Mouse (Mus musculus) embryo, embryonic 9.5 days (tissue): ENCODE data around the gene Cdip1.

Experiments used
- DNase-seq: peaks from one replicate; pipeline ENCODE4 v3.0.0-alpha.2; 2017; ENCODE audit errors: extremely low spot score

The Cdip1 gene

DNA sequence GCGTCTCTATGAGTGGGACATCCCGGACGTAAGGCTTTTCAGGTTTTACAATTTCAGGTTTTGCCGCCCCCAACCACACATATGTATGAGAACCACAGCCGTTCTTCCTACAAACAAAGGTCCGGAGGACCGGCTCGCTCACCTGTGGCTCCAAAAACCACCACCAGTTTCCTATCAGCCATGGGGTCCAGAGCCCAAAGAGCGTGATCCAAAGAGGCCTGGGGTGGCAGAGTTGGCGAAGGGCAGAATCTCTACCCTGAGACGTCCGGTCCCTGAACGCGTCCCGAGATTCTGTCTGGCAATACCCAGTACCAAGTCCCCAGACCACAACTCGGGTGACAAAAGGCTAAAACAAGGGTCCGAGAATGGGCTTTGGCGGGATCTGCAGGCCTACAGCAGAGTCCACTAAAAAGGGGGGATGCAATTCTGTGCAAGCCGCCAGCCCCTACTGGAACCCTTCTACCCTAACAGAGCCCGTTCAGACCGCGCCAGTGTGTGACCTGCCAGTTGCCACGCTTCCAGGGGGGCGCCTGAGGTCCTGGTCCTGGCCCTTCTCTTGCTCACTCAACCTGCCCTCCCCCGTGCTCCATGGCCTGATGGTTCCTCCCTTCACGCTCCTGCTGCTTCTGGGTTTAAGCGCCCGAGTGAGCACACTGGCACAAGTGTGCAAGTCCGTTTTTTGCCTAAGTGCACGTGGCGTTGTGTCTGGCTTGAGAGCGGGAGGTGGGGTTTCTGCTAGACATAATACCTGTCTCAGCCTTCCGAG, 71.2 kb downstream of the Cdip1 start, which contains the start of gene Nmral1:
Gene Nmral1, minus strand, starts transcription at position 604 of the 766 bp plus-strand sequence.
- DNase-seq, result peak; percentile 88

DNA sequence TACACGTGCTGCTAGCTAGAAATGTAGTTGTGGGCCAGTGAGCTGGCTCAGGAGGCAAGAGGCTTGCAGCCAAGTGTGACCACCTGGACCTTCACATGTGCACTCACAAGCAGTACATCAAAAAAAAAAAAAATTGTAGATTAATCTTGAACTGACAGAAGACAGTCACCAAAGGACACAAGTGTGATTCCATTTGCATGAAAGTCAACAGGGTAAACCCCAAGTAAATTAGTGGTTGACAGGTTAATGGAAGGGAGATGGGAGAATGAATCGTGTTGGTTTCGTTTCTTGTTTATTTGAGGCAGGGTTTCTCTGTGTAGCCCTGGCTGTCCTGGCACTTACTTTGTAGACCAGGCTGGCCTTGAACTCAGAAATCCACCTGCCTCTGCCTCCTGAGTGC, 72.2 kb downstream of the Cdip1 start:
- DNase-seq, result no peak

DNA sequence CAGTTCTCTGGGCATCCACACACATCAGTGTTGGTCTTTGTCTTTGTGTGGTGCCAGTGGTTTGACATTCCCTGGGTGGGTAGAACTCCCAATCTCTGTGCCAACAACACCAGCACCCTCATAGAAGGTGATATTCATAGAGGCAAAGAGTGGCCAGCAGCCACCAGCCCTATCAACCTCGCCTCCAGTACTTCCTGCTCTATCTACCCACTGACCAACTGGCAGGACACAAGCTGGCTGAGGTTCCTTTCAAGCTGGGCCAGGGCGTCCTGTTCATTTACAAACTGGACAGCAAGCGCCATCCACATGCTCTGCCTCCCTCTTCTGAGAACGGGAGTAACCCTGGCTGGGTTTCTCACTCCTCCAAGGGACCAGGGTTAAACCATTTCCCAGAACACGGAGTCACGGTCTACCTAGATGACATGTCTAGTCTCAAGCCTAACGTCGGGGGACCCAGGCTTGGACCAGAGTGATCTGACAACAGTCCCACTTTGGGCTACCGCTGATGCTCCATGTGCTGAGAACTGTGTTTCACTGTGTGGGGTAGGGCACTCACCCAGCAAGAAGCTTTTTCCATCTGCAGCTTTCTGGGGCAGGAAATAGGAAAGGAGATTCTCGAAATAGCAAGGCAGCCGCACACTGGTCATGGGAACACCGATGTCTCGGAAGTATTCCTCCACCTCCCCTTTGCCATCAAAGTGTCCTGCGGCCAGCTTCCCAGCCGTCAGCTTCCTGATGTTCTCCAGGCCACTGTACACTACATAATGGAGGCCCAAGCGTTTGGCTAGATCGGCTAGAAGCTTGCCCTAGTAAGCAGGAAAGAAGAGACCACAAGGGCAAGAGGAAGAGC, 76.0 kb downstream of the Cdip1 start:
- DNase-seq, result no peak

DNA sequence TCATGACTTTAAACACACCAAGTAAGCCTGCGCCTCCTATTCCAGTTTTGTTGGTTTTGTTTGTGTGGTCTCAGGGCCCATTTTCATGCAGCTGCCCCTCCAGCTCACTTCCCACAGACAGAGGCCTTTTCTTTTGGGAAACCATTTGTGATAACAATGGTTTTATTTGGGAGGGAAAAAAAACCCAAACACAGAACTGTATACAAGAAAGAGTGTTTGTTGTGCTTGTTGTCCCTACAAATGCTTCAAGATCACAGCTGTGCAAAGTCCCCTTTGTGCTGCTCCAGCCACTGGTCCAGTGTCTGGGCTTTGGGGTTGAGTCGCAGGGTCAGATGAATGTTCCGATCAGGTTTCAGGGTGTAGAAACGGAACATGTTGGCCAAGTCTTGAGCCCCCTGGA, 78.9 kb downstream of the Cdip1 start:
- DNase-seq, result no peak

DNA sequence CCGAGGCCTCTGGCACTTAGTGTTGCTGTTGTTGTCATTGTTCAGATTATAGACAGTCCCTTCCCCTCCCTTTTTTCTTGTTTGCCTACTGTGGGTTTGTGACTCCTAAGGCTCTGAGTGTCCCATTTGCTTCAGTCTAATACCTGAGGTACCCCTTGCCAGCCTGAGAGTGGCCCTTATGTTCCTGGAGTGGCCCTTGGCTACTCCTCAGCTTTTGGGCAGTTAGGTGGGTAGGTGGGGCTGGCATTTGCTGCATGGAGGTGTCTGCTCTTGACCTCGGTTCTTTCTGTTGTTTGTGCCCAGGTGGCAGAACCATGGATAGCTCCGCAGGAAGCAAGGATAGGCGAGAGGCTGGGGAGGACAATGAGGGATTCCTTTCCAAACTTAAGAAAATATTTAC, 84.6 kb downstream of the Cdip1 start:
- DNase-seq, result no peak

DNA sequence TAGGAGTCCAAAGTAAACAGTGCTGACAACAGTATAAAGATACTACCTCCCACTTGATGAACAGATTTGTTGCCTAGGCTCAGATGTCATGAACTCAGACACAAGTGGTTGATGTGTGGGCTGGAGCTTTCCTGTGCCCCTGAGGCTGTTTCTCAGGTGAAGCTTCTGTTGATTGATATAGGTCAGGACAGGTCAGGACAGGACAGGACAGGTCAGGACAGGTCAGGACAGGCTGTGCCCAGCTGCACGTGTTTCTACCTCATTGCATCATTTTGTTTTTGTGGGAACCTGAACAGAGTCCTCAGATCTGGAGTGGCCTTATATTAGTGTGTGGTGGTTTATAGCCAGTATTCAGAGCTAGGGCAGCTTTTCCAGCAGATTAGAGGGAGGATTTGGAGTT, 87.4 kb downstream of the Cdip1 start:
- DNase-seq, result no peak

DNA sequence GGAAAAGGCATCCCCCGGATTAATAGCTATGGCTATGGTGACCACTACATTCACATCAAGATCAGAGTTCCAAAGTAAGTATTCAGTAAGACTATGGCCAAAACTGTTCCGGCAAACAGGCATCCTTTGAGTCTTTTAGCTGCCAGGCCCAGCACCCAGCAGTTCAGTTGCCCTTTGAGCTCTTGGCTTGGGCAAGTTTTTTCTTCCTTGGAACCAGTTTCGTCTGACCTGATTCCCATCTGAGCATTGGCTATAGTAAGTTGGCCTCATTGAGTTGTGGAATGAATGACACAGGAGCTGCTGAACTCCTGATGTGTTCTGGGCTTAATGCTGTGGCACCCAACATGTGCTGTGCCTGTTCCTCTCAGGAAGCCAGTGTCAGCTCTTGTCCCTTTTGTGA, 88.9 kb downstream of the Cdip1 start:
- no peak for DNase-seq
